Comparison of ENCODE assay signal across 7 mouse cellular contexts in genomic region chr4:129640638-129641467, GRCm38 (mm10). TPM values are rescaled to one million over a fixed set of nuclear protein-coding genes. Genes with fewer than 3 reads are reported as not detected.
DNase-seq lines count a peak whose midpoint lies in the region; ATAC-seq and TF ChIP-seq lines count a peak whose summit lies in the region.

TSS of gene Txlna (minus strand) at chr4:129641065.

- H3K9ac ChIP-seq in intestine, postnatal 0 days (ENCODE audit: low read depth, low read length), result peak within 1 kb of the TSS; percentile 58
- H3K9ac ChIP-seq in midbrain, embryonic 12.5 days (replicated peaks), result peak within 1 kb of the TSS; percentile 76

- peak; percentile 95 for ATAC-seq in intestine, postnatal 0 days
- ATAC-seq in midbrain, embryonic 12.5 days (ENCODE audit: low FRiP score, low read depth), result peak; percentile 97

- peak within 1 kb of the TSS; percentile 86 for H3K4me3 ChIP-seq in embryonic facial prominence, embryonic 10.5 days
- peak within 1 kb of the TSS; percentile 54 for H3K4me3 ChIP-seq in intestine, postnatal 0 days (ENCODE audit: low read depth, low read length)
- H3K4me3 ChIP-seq in midbrain, embryonic 12.5 days, result peak within 1 kb of the TSS; percentile 62
- peak within 1 kb of the TSS; percentile 78 for H3K4me3 ChIP-seq in small intestine, adult 2 months (ENCODE audit: low read depth, low read length)

- no peaks in the 10 kb centered on the region for H3K27me3 ChIP-seq in embryonic facial prominence, embryonic 10.5 days (replicated peaks; ENCODE audit: low read depth, poor library complexity, severe bottlenecking)
- H3K27me3 ChIP-seq in intestine, postnatal 0 days (replicated peaks; ENCODE audit: control insufficient read depth, insufficient read depth, low read length), result no peaks in the 10 kb centered on the region
- H3K27me3 ChIP-seq in midbrain, embryonic 12.5 days, result no peaks in the 10 kb centered on the region
- no peaks in the 10 kb centered on the region for H3K27me3 ChIP-seq in small intestine, adult 2 months (ENCODE audit: control insufficient read depth, insufficient read depth, low read length)

- under 1% methylated on average over 60 of the region's 60 CpGs for WGBS in embryonic facial prominence, embryonic 10.5 days
- under 1% methylated on average over 60 of the region's 60 CpGs for WGBS in intestine, postnatal 0 days
- under 1% methylated on average over 58 of the region's 60 CpGs for WGBS in midbrain, embryonic 12.5 days
- under 1% methylated on average over 60 of the region's 60 CpGs for WGBS in small intestine, adult 2 months

- H3K9me3 ChIP-seq in embryonic facial prominence, embryonic 10.5 days, result no peaks in the 10 kb centered on the region
- no peaks in the 10 kb centered on the region for H3K9me3 ChIP-seq in intestine, postnatal 0 days (ENCODE audit: control insufficient read depth)
- no peaks in the 10 kb centered on the region for H3K9me3 ChIP-seq in midbrain, embryonic 12.5 days

- no peak for TF ChIP-seq CTCF in intestine, postnatal 0 days (IDR thresholded peaks at IDR 0.05; ENCODE audit: low read depth)
- no peak for TF ChIP-seq CTCF in small intestine, adult 2 months (IDR thresholded peaks at IDR 0.05; ENCODE audit: extremely low read depth, insufficient read length, insufficient replicate concordance, low read depth, low read length)

- DNase-seq in adrenal gland, postnatal 10 days, result peak; percentile 96
- DNase-seq in embryonic facial prominence, embryonic 10.5 days (ENCODE audit: low spot score), result peak; percentile 99
- DNase-seq in gonadal fat pad, adult 2 months (ENCODE audit: low read depth), result no peak
- peak; percentile 98 for DNase-seq in left cerebral cortex, postnatal 4 days

- intact Hi-C loops in left cerebral cortex, postnatal 4 days (cut with DNase I), result no loop called here

- peak; percentile 53 for TF ChIP-seq POLR2A in small intestine, adult 2 months (IDR thresholded peaks at IDR 0.05; ENCODE audit: low read depth, low read length)

- peaks cover 27% of the 10 kb centered on the region for H3K4me1 ChIP-seq in embryonic facial prominence, embryonic 10.5 days
- peaks cover 6% of the 10 kb centered on the region; the same call in 1 of the 2 replicates for H3K4me1 ChIP-seq in intestine, postnatal 0 days (replicated peaks; ENCODE audit: control insufficient read depth, insufficient read depth, low read length)
- peaks cover 27% of the 10 kb centered on the region for H3K4me1 ChIP-seq in midbrain, embryonic 12.5 days
- H3K4me1 ChIP-seq in small intestine, adult 2 months (ENCODE audit: control insufficient read depth, insufficient read depth, insufficient read length, low read length), result peaks cover 9% of the 10 kb centered on the region

- H3K36me3 ChIP-seq in embryonic facial prominence, embryonic 10.5 days (replicated peaks), result peaks cover 67% of the 10 kb centered on the region
- peaks cover 39% of the 10 kb centered on the region for H3K36me3 ChIP-seq in intestine, postnatal 0 days (ENCODE audit: control insufficient read depth, insufficient read depth)
- peaks cover 49% of the 10 kb centered on the region for H3K36me3 ChIP-seq in midbrain, embryonic 12.5 days
- H3K36me3 ChIP-seq in small intestine, adult 2 months (ENCODE audit: control insufficient read depth, insufficient read depth, low read length), result peaks cover 24% of the 10 kb centered on the region

- H3K27ac ChIP-seq in embryonic facial prominence, embryonic 10.5 days (replicated peaks), result peak within 1 kb of the TSS; percentile 93
- H3K27ac ChIP-seq in intestine, postnatal 0 days (ENCODE audit: low read depth, low read length), result peak within 1 kb of the TSS; percentile 70
- peak within 1 kb of the TSS; percentile 88 for H3K27ac ChIP-seq in midbrain, embryonic 12.5 days (replicated peaks)
- H3K27ac ChIP-seq in small intestine, adult 2 months (ENCODE audit: insufficient read depth, low read depth, low read length), result peak within 1 kb of the TSS; percentile 72

- peak within 1 kb of the TSS; percentile 73 for H3K4me2 ChIP-seq in intestine, postnatal 0 days (replicated peaks; ENCODE audit: low read depth)
- H3K4me2 ChIP-seq in midbrain, embryonic 12.5 days (replicated peaks), result peak within 1 kb of the TSS; percentile 91

RNA-seq across cellular contexts. Expression of gene Txlna, which starts in this region (rescaled TPM):
- total RNA-seq in adrenal gland, postnatal 10 days (2021), result 10 to 100 TPM; 56.7 to 61.2 TPM
- 115 and 117 TPM in 2 replicates for polyA plus RNA-seq in embryonic facial prominence, embryonic 10.5 days (2016; fragmentation: Nextera tagmentation; extraction: Ambion mirVana)
- 29.3 and 34.8 TPM in 2 replicates for polyA plus RNA-seq in gonadal fat pad, adult 2 months (2012; rRNA removed)
- 18.5 and 19.2 TPM in 2 replicates for polyA plus RNA-seq in intestine, postnatal 0 days (2015; fragmentation: Nextera tagmentation; extraction: Ambion mirVana)
- 10 to 100 TPM; 39.7 to 44.7 TPM for total RNA-seq in left cerebral cortex, postnatal 4 days (2021)
- 90.3 and 91.8 TPM in 2 replicates for polyA plus RNA-seq in midbrain, embryonic 12.5 days (2016; fragmentation: Nextera tagmentation; extraction: Ambion mirVana)
- 8.1 and 11.4 TPM in 2 replicates for polyA plus RNA-seq in small intestine, adult 2 months (2012; rRNA removed)
